Mouse (Mus musculus) kidney, adult 11 months (tissue): ENCODE measurements around the gene Twist2.
A peak's percentile ranks its signal among the peaks of the same experiment; 100 is the strongest.

Experiments
- DNase-seq: peaks from one replicate; pipeline ENCODE4 v3.0.0; 2022

Gene Twist2

GRCm38 (mm10) chr1:91875042-91875720 lies 73.9 kb downstream of the Twist2 start:
- no peak for DNase-seq

GRCm38 (mm10) chr1:91878696-91879095 lies 77.4 kb downstream of the Twist2 start:
- DNase-seq, result peak; percentile 58

GRCm38 (mm10) chr1:91880156-91880555 lies 78.9 kb downstream of the Twist2 start:
- DNase-seq, result no peak

DNA sequence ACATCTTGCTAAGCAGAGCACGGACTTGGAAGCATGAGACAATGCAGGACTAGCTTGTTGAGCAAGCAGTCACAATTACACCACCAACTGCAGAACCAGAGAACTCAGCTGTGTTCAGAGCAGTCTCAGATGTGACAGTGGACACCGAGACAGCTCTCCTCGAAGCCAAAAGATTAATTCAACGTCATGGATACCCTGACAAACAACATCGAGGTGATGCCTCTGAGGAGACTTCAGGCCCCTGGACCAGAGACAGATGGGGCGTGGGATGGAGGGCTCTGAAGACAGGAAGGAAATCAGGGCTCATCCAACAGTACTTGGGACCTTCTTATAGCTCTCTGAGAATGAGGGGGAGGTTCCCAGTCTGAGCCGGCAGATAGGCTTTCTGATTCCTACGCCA lies 79.6 kb downstream of the Twist2 start:
- DNase-seq, result no peak

DNA sequence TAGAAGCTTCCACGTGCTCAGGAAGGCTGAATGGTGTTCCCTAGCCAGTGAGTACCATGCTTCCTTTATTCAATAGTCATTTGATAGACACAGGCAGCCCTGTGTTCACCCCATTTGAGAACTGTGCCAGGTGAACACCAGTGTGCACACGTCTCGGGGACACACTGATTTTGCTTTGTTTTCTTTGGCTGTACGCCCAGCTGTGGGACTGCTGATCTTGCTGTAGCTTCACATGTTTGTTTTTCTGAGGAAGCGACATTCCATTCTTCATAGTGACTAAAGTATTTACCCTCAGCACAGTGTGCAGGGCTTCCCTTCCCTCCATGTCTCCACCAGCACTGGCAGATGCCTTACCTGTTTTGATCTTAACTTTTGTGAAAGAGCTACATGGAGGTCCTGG lies 81.9 kb downstream of the Twist2 start:
- DNase-seq, result no peak

DNA sequence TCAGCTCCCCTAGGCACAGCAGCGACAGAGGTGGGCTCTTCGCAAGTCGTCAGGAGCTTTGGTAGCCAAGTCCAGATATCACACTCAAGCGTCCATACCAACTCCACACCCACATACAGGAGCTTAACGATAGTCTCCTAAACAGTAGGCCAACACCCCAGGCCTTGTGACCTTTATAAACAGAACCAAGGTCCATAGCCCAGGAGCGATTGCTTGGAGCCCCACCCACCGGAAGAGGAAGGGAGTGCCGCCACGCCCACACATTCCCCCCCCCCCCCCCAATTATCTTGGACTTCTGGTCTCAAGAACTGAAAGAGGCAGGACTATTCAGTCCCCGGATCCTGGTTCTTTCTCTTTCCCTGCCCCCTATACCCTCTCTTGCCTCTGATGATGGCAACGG lies 92.3 kb downstream of the Twist2 start:
- no peak for DNase-seq

- DNase-seq, result no peak
These were observed 93.0 kb downstream of the Twist2 start for GRCm38 (mm10) chr1:91894286-91894685.

DNA sequence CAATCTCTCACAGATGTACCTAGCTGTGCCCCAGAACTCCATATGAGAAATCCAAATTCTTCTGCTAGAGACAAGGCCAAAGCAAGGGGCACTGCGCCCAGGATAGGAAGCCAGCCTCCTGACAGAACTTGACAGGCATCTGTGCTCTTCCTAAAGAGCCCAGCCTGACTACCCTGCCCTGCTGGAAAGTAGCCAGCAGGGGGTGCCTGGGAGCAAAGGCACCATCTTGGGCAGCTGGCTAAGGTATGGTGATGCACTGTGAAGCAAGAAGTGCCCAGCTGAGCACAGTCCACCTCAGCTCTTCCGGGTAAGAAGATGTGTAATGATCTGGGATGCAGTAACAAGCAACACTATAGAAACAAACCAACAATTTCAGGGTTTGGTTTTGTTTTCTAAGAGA lies 95.8 kb downstream of the Twist2 start:
- no peak for DNase-seq
